16 mouse cellular contexts compared by ENCODE assay signal in the genomic region with DNA sequence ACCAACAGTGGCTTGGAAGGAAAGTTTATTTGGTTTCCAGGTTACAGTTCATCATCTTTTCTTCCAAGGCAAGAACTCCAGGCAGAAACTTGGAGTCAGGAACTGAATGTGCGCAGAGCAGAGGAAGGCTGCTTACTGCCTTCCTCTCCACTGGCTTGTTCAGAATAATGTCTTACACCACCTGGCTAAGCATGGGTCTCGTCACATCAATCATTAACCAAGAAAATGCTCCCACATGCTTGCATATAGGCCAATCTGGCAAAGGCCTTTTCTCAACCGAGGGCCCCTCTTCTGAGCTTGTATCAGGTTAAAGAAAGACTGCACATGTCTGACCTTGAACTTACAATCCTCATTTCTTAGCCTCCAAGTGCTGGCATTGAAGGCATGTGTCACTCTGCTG.
"Had no signal": no experiment of that assay in that cellular context is flagged by ENCODE, and none has a peak within 500 bp of the region (broad histone marks: within the 10 kb centered on the region; RNA-seq: fewer than 3 reads in every experiment).

No protein-coding gene starts in this region.

- H3K9ac ChIP-seq: neural tube, embryonic 13.5 days; neural tube, embryonic 15.5 days; stomach, embryonic 15.5 days had no signal

- H3K36me3 ChIP-seq: neural tube, embryonic 13.5 days; neural tube, embryonic 15.5 days; stomach, embryonic 15.5 days had no signal

- H3K9me3 ChIP-seq: neural tube, embryonic 13.5 days; neural tube, embryonic 15.5 days; stomach, embryonic 15.5 days had no signal

- H3K4me1 ChIP-seq: neural tube, embryonic 13.5 days; neural tube, embryonic 15.5 days; stomach, embryonic 15.5 days had no signal

- DNase-seq: retina, postnatal 1 day; right cerebral cortex, adult 18-20 months; right cerebral cortex, postnatal 14 days; right cerebral cortex, postnatal 25 days; right cerebral cortex, postnatal 4 days; spleen, adult 18-20 months; thymus, adult 18-20 months; thymus, adult 2 months; thymus, postnatal 14 days; thymus, postnatal 25 days; thymus, postnatal 36 days; thymus, postnatal 4 days had no signal

- H3K27me3 ChIP-seq: neural tube, embryonic 13.5 days; neural tube, embryonic 15.5 days; stomach, embryonic 15.5 days had no signal

- H3K4me2 ChIP-seq: neural tube, embryonic 13.5 days; neural tube, embryonic 15.5 days; stomach, embryonic 15.5 days had no signal

- H3K4me3 ChIP-seq: neural tube, embryonic 13.5 days; neural tube, embryonic 15.5 days; stomach, embryonic 15.5 days had no signal

- H3K27ac ChIP-seq: neural tube, embryonic 13.5 days; neural tube, embryonic 15.5 days; stomach, embryonic 15.5 days; stomach, postnatal 0 days had no signal
